ENCODE assay signal across 14 mouse cellular contexts in the genomic region with DNA sequence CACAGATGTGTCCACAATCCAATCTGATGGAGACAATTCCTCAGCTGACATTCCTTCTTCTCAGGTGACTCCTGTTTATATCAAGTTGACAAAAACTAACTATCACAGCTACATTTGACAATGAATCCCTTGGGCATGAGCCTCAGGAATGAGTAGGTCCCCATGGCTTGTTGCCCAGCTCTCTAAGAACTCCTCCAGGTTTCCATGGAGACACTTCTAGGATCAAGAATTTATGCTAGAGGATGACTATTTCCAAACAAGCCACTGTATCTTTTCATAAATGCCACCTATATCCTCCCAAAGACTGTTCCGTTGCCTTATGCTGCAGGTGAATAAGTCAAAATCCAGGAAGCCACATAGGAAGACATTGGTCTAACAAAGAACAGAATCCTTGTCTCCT.
DNase-seq lines count a peak whose midpoint lies in the region; ATAC-seq and TF ChIP-seq lines count a peak whose summit lies in the region.
"Had no signal": no experiment of that assay in that cellular context is flagged by ENCODE, and none has a peak within 500 bp of the region (broad histone marks: within the 10 kb centered on the region; RNA-seq: fewer than 3 reads in every experiment).

No protein-coding gene starts in this region.

- 58% methylated on average over 1 of the region's 1 CpGs for WGBS in heart, embryonic 12.5 days
- WGBS in lung, embryonic 14.5 days, result 64% methylated on average over 1 of the region's 1 CpGs
- 61% methylated on average over 1 of the region's 1 CpGs for WGBS in intestine, embryonic 15.5 days

- no peak overlapping the region for H3K4me2 ChIP-seq in heart, embryonic 12.5 days
- H3K4me2 ChIP-seq in lung, embryonic 14.5 days, result peak overlapping the region; percentile 16; the same call in 1 of the 2 replicates
- no peak overlapping the region for H3K4me2 ChIP-seq in intestine, embryonic 15.5 days (replicated peaks)
- H3K4me2 ChIP-seq: hindbrain, embryonic 12.5 days; liver, embryonic 13.5 days; neural tube, embryonic 13.5 days had no signal

- no peak for DNase-seq in heart, postnatal 4 days
- DNase-seq in lung, embryonic 14.5 days, result peak; percentile 45
- DNase-seq in lung, postnatal 14 days, result no peak
- DNase-seq in right cerebral cortex, adult 2 months (ENCODE audit: low spot score in 2 of 2), result peak; percentile 50 to 75
- DNase-seq in cerebellum, postnatal 36 days, result no peak
- no peak for DNase-seq in spleen, adult 18-20 months
- DNase-seq: cerebellum, adult 11-12 months; liver, embryonic 13.5 days had no signal

- peaks cover 20% of the 10 kb centered on the region for H3K4me1 ChIP-seq in heart, embryonic 12.5 days (replicated peaks)
- H3K4me1 ChIP-seq in lung, embryonic 14.5 days (ENCODE audit: insufficient read depth), result peaks cover 14% of the 10 kb centered on the region
- H3K4me1 ChIP-seq in intestine, embryonic 15.5 days (replicated peaks), result peaks cover 14% of the 10 kb centered on the region
- H3K4me1 ChIP-seq: liver, embryonic 13.5 days; midbrain, embryonic 10.5 days; neural tube, embryonic 13.5 days had no signal

- TF ChIP-seq CTCF in lung, embryonic 14.5 days (IDR thresholded peaks at IDR 0.05; ENCODE audit: low read depth), result no peak

- no peaks in the 10 kb centered on the region for H3K27me3 ChIP-seq in heart, embryonic 12.5 days (replicated peaks)
- H3K27me3 ChIP-seq in lung, embryonic 14.5 days (ENCODE audit: insufficient read depth, low read length), result no peaks in the 10 kb centered on the region
- H3K27me3 ChIP-seq in intestine, embryonic 15.5 days (replicated peaks), result no peaks in the 10 kb centered on the region
- H3K27me3 ChIP-seq: hindbrain, embryonic 12.5 days; liver, embryonic 13.5 days; neural tube, embryonic 13.5 days had no signal

- H3K9me3 ChIP-seq in heart, embryonic 12.5 days (replicated peaks), result no peaks in the 10 kb centered on the region
- no peaks in the 10 kb centered on the region for H3K9me3 ChIP-seq in lung, embryonic 14.5 days (ENCODE audit: low read depth, low read length)
- no peaks in the 10 kb centered on the region for H3K9me3 ChIP-seq in intestine, embryonic 15.5 days
- H3K9me3 ChIP-seq: hindbrain, embryonic 12.5 days; liver, embryonic 13.5 days; midbrain, embryonic 10.5 days; neural tube, embryonic 13.5 days had no signal

- H3K27ac ChIP-seq in heart, embryonic 12.5 days (ENCODE audit: poor library complexity, severe bottlenecking), result peak overlapping the region; percentile 55; the same call in 1 of the 2 replicates
- peak overlapping the region; percentile 60 for H3K27ac ChIP-seq in lung, embryonic 14.5 days (ENCODE audit: low read depth)
- H3K27ac ChIP-seq in intestine, embryonic 15.5 days, result peak overlapping the region; percentile 56; the same call in 1 of the 2 replicates
- H3K27ac ChIP-seq: hindbrain, embryonic 12.5 days; liver, embryonic 13.5 days; midbrain, embryonic 10.5 days; neural tube, embryonic 13.5 days had no signal

- H3K36me3 ChIP-seq in heart, embryonic 12.5 days, result no peaks in the 10 kb centered on the region
- H3K36me3 ChIP-seq in lung, embryonic 14.5 days (ENCODE audit: insufficient read depth), result no peaks in the 10 kb centered on the region
- no peaks in the 10 kb centered on the region for H3K36me3 ChIP-seq in intestine, embryonic 15.5 days
- H3K36me3 ChIP-seq: hindbrain, embryonic 12.5 days; liver, embryonic 13.5 days; midbrain, embryonic 10.5 days; neural tube, embryonic 13.5 days had no signal

- no peak overlapping the region for H3K9ac ChIP-seq in heart, embryonic 12.5 days
- H3K9ac ChIP-seq in lung, embryonic 14.5 days, result no peak overlapping the region
- H3K9ac ChIP-seq in intestine, embryonic 15.5 days, result no peak overlapping the region
- H3K9ac ChIP-seq: hindbrain, embryonic 12.5 days; liver, embryonic 13.5 days; neural tube, embryonic 13.5 days had no signal

- H3K4me3 ChIP-seq in heart, embryonic 12.5 days, result no peak overlapping the region
- H3K4me3 ChIP-seq in lung, embryonic 14.5 days (ENCODE audit: low read depth, low read length), result no peak overlapping the region
- H3K4me3 ChIP-seq in intestine, embryonic 15.5 days (replicated peaks), result no peak overlapping the region
- H3K4me3 ChIP-seq: hindbrain, embryonic 12.5 days; liver, embryonic 13.5 days; midbrain, embryonic 10.5 days; neural tube, embryonic 13.5 days had no signal

- no peak for ATAC-seq in heart, embryonic 12.5 days (ENCODE audit: insufficient number of reproducible peaks, low FRiP score)
- ATAC-seq in lung, embryonic 14.5 days (ENCODE audit: insufficient read depth), result no peak
- ATAC-seq in intestine, embryonic 15.5 days, result no peak
- ATAC-seq: activated CD4-positive, CD25-positive, alpha-beta regulatory T cell, adult 4 months had no signal

Comparison
In these comparisons a context has a peak if more than half of its experiments do, and no peak if none do; other contexts are left out.
1. DNase-seq: peak in lung, embryonic 14.5 days (single experiment) and right cerebral cortex, adult 2 months (2 of 2); none in heart, postnatal 4 days (single experiment), lung, postnatal 14 days (single experiment), cerebellum, postnatal 36 days (0 of 2) and spleen, adult 18-20 months (0 of 2).
2. Peak in every context shown above with its lines, with median percentiles within 50 percentile points of each other: H3K27ac ChIP-seq.